Mouse (Mus musculus) CD4-positive helper T cell, adult 2 months (primary cell): ENCODE results near the gene Ogfod1.

ENCODE experiments used
- DNase-seq: peaks from one replicate; pipeline ENCODE4 v3.0.0-alpha.2; 2012; ENCODE audit warnings: low read depth, missing footprints, low spot score

Ogfod1 gene

DNA sequence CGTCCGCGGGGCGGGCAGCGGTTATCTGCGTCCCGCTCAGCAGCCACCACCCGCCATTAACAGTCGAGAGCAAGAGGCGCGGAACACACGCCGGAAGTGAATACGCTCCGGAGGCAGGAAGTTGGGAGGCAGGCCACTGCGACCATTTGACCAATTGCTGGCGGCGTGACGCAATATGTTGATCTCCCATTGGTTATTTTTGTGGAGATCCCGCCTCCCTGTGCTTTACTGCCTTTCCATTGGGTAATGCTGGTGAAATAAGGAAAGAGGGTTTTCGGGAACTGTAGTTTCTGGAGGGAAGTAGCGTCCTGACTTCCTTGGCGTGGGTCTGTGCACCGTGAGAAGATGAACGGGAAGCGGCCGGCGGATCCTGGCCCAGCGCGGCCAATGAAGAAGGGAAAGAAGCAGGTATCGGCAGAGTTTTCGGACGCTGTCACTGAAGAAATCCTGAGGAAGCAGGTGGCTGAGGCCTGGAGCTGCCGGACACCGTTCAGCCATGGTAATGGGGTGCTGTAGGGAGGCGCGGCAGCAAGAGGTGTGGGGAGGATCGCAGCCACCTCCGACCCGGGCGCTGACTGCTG, at the start of gene Ogfod1, which contains the start of gene Nudt21:
Gene Ogfod1, plus strand, starts transcription at position 255 of the 581 bp plus-strand sequence.
Gene Nudt21, minus strand, starts transcription at position 88 of the 581 bp plus-strand sequence.
- DNase-seq = peak; percentile 98

GRCm38 (mm10) chr8:93989739-93990138, 47.3 kb upstream of the Ogfod1 start:
- DNase-seq = no peak

GRCm38 (mm10) chr8:93998961-93999360, 38.0 kb upstream of the Ogfod1 start:
- DNase-seq = no peak

DNA sequence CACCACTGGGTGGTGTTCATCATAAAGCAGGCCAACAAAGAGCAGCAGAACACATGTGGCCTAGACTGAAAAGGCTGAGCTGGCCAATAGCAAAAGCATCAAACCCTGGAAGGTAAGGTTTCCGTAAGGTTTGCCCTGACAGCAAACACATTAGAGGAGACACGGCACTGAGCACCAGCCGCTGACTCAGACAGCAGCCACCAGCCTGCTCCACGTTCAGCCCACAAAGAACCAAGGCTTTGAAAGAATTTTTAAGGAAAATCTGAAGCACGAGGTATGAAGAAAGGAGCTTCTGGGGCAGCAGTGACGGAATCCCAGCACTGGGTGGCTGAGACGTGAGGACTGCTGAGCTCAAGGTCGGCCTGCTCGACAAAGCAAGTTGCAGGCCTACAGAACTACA, 32.9 kb upstream of the Ogfod1 start:
- DNase-seq = no peak

DNA sequence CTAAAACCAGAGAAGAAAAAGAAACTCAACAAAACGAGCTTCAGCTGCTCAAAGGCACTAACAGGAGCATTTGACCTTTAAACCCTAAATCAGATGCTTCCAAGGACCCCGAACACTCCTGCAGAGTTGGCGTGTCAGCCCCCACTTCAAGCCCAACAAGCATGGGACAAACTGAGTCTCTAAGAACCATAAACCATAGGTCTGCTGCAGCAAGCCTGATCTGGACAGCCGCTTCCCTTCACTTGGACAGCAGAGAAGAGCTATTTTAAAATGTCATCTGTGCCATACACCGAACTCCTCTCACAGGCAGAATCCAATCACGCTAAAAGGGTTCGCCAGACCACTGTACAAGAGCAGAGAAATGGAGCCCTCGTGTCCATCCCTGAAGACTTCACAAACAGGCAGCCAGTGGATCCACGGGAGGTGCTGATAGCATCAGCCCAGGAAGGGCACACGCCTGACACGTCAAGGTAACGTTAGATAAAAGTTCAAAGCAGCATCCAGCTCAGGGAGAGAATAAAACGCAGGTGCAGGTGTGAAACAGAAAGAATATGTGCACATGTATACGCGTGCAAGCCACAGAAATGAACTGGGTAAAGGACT, 27.7 kb upstream of the Ogfod1 start:
- DNase-seq = peak; percentile 38

DNA sequence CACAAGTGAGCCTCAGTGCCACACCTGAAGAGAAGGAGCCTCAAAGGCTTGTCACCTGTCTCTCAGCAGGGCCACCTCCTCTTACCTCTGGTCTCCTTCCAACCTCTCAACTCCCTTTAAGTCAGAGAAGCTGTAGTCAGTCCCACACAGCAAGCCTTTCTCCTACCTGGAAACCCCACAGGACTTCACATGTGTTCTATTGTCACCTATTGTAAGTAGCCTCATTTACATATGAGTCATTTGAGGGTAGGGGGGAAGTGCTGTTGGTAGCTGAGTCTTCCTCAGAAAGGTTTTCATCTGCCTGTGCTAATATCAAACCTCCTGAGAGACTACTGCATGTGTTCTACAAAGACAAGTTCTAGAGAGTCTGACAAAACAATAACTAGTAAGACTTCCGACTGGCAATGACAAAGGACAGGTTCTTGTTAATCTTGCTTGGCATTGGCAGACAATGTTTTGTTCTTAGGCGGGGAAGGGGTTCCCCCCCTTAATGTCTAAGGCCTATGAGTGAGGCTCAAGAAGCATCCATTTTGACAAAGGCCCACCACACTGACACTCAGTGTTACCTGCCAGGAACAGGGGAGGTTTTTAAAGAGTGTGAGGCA, 26.8 kb upstream of the Ogfod1 start:
- peak; percentile 43 for DNase-seq

DNA sequence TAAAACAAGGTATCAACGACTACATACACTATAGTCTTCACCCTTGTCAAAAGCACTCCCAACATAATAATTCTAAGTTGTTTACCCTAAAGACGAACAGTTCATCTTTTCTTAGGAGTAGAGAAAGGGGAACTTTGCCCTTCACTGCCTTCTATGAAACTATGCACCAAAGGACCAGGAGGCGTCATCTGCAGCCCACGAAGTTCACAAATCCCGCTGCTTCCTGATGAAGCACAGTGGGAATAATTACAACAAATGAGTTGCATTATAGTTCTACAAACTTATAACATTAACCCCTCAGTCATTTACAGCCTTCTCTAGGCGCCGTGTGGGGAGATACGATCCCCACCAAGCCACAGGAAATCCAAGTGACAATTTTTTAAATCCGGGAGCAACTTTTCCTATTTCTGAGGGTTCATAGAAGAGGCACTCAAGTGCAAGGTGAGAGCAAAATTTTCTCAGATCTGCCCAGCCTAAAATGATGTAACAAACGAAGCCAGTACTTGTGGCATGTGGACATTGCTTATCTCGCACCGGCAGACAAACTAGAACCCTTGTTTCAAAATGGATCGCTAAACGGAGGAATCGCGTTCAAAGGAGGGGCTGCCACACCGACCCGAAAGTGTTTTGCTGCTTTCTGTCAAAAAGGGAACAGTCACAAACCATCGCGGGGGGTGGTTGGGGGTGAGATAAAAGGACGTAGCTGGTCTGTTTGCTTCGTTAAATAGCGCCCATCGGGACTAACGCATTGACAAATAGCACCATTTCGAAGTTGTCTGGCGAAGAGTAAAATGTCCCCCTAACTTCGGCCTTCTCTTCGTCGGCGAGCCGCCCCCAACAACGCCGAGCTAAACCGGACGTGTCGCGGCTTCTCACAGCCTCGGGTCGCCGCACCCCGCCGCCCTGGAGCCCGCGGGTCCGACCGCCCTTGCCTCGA, 25.7 kb upstream of the Ogfod1 start:
- DNase-seq = no peak

- DNase-seq = peak; percentile 87
Measured at GRCm38 (mm10) chr8:94012013-94012951, 24.7 kb upstream of the Ogfod1 start, which contains the start of gene Amfr. Gene Amfr (minus strand): TSS chr8:94012842.

DNA sequence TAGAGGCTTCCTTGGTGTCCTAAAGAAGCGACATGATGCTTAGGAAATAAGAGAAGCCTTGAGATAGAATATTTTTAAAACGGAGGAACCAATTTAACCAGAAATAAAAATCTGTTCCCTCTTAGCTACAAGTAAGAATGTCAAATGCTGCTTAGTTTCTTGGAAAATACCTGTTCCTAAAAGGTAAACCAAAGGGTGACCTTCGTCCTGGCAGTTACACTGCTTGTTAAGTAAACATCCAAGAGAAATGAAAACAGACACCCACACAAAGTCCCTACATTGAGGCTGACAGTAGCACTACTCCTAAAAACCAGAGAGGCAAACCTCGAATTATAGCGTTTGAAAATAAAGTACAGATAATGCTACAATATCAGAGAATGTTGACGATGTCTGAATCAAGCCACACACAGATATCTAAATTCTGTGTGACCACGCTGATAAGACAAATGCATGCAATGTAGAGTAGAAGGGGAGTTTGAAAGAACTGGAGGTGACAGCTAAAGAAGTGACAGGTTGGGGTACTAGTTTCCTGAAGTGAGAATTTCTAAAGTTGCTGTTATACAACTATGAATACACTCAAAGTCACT, 23.9 kb upstream of the Ogfod1 start:
- peak; percentile 4 for DNase-seq

DNA sequence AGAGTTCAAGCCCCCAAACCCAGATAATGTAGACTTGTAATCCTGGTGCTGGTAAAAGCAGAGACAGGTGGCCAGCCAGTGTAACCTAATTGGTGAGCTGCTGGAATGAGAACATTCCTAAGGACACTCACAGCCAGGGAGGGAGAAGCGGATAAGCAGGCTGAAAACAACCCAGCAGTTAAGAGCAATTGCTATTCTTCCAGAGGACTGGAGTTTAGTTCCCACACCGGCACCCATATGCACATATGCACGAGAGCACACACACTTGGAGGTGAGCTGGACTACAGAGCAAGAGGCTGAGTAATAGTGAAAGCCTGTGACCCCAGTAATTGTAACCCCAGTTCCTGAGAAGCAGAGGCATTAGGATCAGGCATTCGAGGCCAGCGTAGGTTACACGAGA, 13.1 kb upstream of the Ogfod1 start:
- DNase-seq = no peak

- DNase-seq = no peak
Measured at GRCm38 (mm10) chr8:94029701-94030100, 7.3 kb upstream of the Ogfod1 start.

- no peak for DNase-seq
Measured at GRCm38 (mm10) chr8:94033601-94034000, 3.4 kb upstream of the Ogfod1 start.

- DNase-seq = no peak
Measured at GRCm38 (mm10) chr8:94035200-94035599, 1.8 kb upstream of the Ogfod1 start.

GRCm38 (mm10) chr8:94036541-94036940, 457 bp upstream of the Ogfod1 start:
- peak; percentile 74 for DNase-seq

- DNase-seq = no peak
Measured at GRCm38 (mm10) chr8:94037806-94038205, 808 bp downstream of the Ogfod1 start.

DNA sequence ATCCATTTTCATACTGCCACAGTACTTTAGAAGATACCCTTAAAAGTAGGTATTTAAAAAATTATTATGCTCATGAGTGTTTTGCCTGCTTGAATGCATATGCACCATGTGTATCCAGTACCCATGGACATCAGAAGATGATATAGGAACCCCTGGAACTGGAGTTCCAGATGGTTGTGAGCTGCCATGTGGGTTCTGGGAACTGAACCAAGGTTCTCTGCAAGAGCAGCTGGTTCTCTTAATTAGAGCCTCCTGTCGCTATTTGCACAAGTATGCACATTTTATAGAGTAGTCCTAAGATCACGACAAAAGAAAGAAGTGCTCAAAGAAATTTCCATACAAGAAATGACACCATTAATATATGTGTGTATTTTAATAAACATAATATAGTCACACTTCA, 10.8 kb downstream of the Ogfod1 start:
- no peak for DNase-seq

GRCm38 (mm10) chr8:94052696-94053095, 15.7 kb downstream of the Ogfod1 start:
- no peak for DNase-seq

- peak; percentile 26 for DNase-seq
Measured at GRCm38 (mm10) chr8:94057157-94057854, 20.3 kb downstream of the Ogfod1 start.

GRCm38 (mm10) chr8:94066121-94066863, 29.3 kb downstream of the Ogfod1 start:
- DNase-seq = no peak
